Mouse (Mus musculus) embryonic facial prominence, embryonic 11.5 days (tissue): ENCODE data around the gene Cdc34. TPM values are rescaled to one million over a fixed set of nuclear protein-coding genes. Genes with fewer than 3 reads are reported as not detected.
A peak's percentile ranks its signal among the peaks of the same experiment; 100 is the strongest.

ENCODE experiments used
- ATAC-seq: fragments of 200-750 bp; cut with Nextera tagmentation; replicated peaks from 2 replicates; pipeline ENCODE4 v1.8.0; 2017; ENCODE audit warnings: low read depth; ENCODE audit not compliant: insufficient number of reproducible peaks, low FRiP score, low TSS enrichment
- DNase-seq: peaks from one replicate; pipeline ENCODE4 v3.0.0-alpha.2; 2015; ENCODE audit warnings: low spot score
- H3K27ac ChIP-seq: fragments of 300-500 bp; sonication (generic); replicated peaks from 2 replicates; pipeline ENCODE4 v1.5.1; 2014; ENCODE audit warnings: mild to moderate bottlenecking, low read depth, low read length, control low read depth
- H3K27me3 ChIP-seq: fragments of 300-500 bp; sonication (generic); 2 replicates; pipeline ENCODE4 v1.6.1; 2014; ENCODE audit warnings: mild to moderate bottlenecking, low read length, moderate library complexity, mixed read lengths; ENCODE audit not compliant: control insufficient read depth, insufficient read depth
- H3K36me3 ChIP-seq: fragments of 300-500 bp; sonication (generic); replicated peaks from 2 replicates; pipeline ENCODE4 v1.6.1; 2014; ENCODE audit warnings: low read depth, mild to moderate bottlenecking, low read length, moderate library complexity, mixed read lengths; ENCODE audit not compliant: control insufficient read depth, insufficient read depth
- H3K4me1 ChIP-seq: fragments of 300-500 bp; sonication (generic); 2 replicates; pipeline ENCODE4 v1.6.1; 2014; ENCODE audit warnings: low read length, mixed read lengths; ENCODE audit not compliant: control insufficient read depth, insufficient read depth
- H3K4me2 ChIP-seq: fragments of 300-500 bp; sonication (generic); 2 replicates; pipeline ENCODE4 v1.6.1; 2014; ENCODE audit warnings: low read depth, mild to moderate bottlenecking, control low read depth, low read length, moderate library complexity
- H3K4me3 ChIP-seq: fragments of 300-500 bp; sonication (generic); 2 replicates; pipeline ENCODE4 v1.5.1; 2014; ENCODE audit warnings: low read depth, low read length, control low read depth
- H3K9ac ChIP-seq: fragments of 300-500 bp; sonication (generic); replicated peaks from 2 replicates; pipeline ENCODE4 v1.6.1; 2014; ENCODE audit warnings: mild to moderate bottlenecking, control low read depth, low read length
- H3K9me3 ChIP-seq: fragments of 300-500 bp; sonication (generic); replicated peaks from 2 replicates; pipeline ENCODE4 v1.6.1; 2016; ENCODE audit warnings: mild to moderate bottlenecking, low read length, inconsistent platforms, mixed read lengths; ENCODE audit not compliant: control insufficient read depth
- WGBS: fragments of 180-500 bp; shearing (Covaris S2); extraction: QIAGEN DNeasy Blood & Tissue Kit; methylation state at CpG from one replicate; pipeline ENCODE4 v1.1.7; 2014; 5-methylcytosine and 5-hydroxymethylcytosine counted together
- polyA plus RNA-seq: library from polyadenylated mRNA; unstranded; fragments of >200 nt; fragmentation: Nextera tagmentation; extraction: Ambion mirVana; gene quantifications from 2 replicates; pipeline ENCODE4 v1.2.1, GENCODE M21; 2014

Gene Cdc34
- polyA plus RNA-seq, 1 experiment from 2014 or later = 150 TPM

DNA sequence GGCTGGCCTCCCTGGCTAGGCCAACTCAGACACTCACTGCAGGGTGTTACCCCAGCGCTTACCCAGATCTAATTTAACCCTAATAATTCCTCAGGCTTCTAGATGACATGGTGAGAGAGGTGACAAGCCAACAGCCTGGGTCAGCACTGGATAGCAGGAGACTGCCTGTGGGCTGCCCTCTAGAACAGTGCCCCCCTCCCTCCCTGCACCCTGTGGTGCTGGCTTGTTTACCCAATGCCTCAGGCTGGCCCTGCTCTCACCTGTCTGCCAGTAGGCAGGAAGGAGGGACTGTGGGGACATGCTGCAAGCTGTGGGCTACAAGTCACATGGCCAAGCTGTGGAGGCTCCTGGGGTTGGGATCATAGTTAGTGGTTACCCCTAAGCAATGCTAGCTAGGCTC lies 25.2 kb downstream of the Cdc34 start:
- Histone ChIP-seq H3K4me2 (no peak overlapping the region), H3K27me3 (no peaks in the 10 kb centered on the region), H3K36me3 (peaks cover 8% of the 10 kb centered on the region), H3K4me3 (no peak overlapping the region), H3K4me1 (peaks cover 13% of the 10 kb centered on the region), H3K9ac (no peak overlapping the region), H3K27ac (no peak overlapping the region), H3K9me3 (no peaks in the 10 kb centered on the region)
- WGBS = 83% methylated on average over 1 of the region's 1 CpGs
- DNase-seq (no peak), ATAC-seq (no peak)

DNA sequence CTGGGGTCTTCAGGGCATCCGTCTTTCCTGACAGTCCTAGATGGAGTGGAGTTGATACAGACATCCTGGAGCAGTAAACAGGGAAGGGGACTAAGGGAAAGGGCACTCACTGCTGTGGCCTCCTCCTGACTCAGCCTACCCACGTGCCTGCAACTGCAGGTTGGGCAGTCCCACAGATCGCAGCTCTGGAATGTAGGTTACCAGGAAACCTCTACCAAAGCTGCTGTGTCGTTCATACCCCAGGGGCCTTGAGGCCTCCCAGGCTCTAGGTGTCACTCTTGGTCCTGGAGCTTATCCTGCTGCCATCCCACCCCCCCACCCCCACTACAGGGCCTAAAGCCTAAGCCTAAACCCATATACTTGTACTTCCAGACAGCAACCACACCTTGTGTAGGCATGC lies 25.8 kb downstream of the Cdc34 start:
- DNase-seq (no peak), ATAC-seq (no peak)
- no peak overlapping the region for H3K4me2 ChIP-seq
- whole genome bisulfite sequencing = 66% methylated on average over 4 of the region's 4 CpGs
- H3K9me3 ChIP-seq = no peaks in the 10 kb centered on the region
- H3K4me3 ChIP-seq = no peak overlapping the region
- H3K9ac ChIP-seq = no peak overlapping the region
- no peak overlapping the region for H3K27ac ChIP-seq
- peaks cover 8% of the 10 kb centered on the region for H3K36me3 ChIP-seq
- H3K27me3 ChIP-seq = no peaks in the 10 kb centered on the region
- H3K4me1 ChIP-seq = peaks cover 13% of the 10 kb centered on the region

DNA sequence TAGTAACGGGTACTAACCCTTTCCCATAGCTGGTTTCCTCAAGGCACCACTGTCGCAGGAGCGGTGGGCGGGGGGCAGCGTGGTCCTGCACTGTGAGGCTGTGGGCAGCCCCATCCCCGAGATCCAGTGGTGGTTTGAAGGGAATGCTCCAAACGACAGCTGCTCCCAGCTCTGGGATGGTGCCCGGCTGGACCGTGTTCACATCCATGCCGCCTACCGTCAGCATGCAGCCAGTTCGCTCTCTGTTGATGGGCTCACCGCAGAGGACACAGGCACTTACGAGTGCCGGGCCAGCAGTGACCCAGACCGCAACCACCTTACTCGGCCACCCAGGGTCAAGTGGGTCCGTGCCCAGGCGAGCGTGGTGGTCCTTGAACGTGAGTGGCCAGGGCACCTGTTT lies 26.7 kb downstream of the Cdc34 start:
- 94% methylated on average over 21 of the region's 21 CpGs for WGBS
- H3K9me3 ChIP-seq = no peaks in the 10 kb centered on the region
- ATAC-seq = no peak
- H3K4me2 ChIP-seq = no peak overlapping the region
- H3K4me1 ChIP-seq = peaks cover 13% of the 10 kb centered on the region
- DNase-seq = no peak
- H3K27ac ChIP-seq = no peak overlapping the region
- no peak overlapping the region for H3K9ac ChIP-seq
- H3K4me3 ChIP-seq = no peak overlapping the region
- H3K36me3 ChIP-seq = peaks cover 8% of the 10 kb centered on the region
- H3K27me3 ChIP-seq = no peaks in the 10 kb centered on the region

DNA sequence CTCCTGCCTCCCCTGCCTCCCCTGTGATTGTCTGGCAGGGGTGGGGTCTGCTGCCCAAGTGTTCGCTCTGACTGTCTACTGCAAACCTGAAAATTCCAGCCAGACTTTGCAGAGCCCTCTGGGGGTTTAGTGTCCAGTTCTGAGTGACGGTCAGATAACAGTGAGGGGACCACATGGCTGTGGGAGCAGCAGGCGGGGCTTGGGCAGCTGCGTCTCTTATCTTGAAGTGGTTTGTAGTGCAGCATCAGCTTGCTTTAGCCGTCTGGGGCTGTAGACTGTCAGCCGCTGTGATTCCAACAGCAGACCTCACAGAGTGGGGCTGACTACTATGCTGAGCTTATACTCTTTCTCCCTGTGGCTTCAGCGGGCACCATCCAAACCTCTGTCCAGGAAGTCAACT lies 27.3 kb downstream of the Cdc34 start:
- Histone ChIP-seq H3K4me3 (no peak overlapping the region), H3K9ac (no peak overlapping the region)
- no peak for ATAC-seq

DNA sequence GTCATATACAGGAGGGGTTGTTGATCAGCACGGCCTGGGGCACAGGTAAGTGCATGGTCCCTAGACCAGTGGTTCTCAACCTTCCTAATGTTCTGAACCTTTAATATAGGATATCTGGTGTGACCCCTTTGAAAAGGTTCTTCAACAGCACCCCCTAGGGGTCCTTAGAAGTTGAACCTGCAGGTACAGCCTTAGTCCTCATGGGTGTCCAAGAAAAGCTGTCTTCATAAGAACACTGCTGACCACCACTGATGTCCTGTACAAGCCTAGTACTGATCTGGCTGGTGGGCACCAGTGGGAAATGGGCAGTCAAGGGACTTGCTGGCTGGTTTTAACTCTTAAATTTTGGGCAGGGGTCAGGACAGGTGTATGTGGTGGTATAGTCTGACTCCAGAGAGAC lies 30.0 kb downstream of the Cdc34 start:
- DNase-seq (peak; percentile 33), ATAC-seq (no peak)
- WGBS = 86% methylated on average over 1 of the region's 1 CpGs
- Histone ChIP-seq H3K36me3 (peaks cover 8% of the 10 kb centered on the region), H3K9ac (no peak overlapping the region), H3K27me3 (peaks cover 20% of the 10 kb centered on the region), H3K9me3 (no peaks in the 10 kb centered on the region), H3K4me3 (no peak overlapping the region), H3K27ac (no peak overlapping the region), H3K4me1 (peaks cover 4% of the 10 kb centered on the region; the same call in 1 of the 2 replicates), H3K4me2 (no peak overlapping the region)

More for the DNA sequence above, 27.3 kb downstream of the Cdc34 start:
- 78% methylated on average over 7 of the region's 7 CpGs for WGBS
- Histone ChIP-seq H3K27me3 (no peaks in the 10 kb centered on the region), H3K9me3 (no peaks in the 10 kb centered on the region), H3K27ac (no peak overlapping the region), H3K36me3 (peaks cover 8% of the 10 kb centered on the region), H3K4me1 (peaks cover 13% of the 10 kb centered on the region), H3K4me2 (no peak overlapping the region)
- no peak for DNase-seq

DNA sequence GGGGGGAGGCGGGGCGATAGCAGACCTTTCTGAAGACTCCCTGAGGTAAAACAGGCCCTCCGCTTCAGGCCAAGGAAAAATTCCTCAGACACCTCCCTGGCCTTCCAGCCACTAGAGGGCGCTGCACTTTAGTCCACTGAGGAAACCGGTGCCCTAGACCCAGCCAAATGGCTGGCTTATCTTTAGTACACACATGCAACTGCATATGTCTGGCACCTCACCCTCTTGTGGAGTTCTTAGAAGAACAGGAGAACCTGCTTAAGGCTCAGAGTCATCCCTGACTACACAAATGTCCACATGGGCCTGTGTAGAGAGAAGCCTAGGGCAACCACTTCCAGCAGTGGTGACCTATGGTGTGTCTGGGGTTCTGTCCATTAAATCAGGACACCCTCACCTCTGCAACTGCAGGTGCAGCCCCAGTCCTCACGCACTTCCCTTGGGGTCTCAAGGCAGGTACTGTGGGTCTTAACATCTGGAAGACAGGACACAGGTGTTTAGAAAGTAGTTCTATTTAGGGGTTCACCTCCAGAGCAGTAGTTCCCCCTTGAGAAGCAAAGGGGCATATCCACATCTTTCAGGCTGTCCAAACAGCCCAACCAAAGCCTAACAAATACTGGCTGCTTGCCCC lies 30.6 kb downstream of the Cdc34 start:
- peaks cover 4% of the 10 kb centered on the region; the same call in 1 of the 2 replicates for H3K4me1 ChIP-seq
- no peak overlapping the region for H3K27ac ChIP-seq
- no peaks in the 10 kb centered on the region for H3K9me3 ChIP-seq
- H3K4me3 ChIP-seq = no peak overlapping the region
- peaks cover 25% of the 10 kb centered on the region for H3K27me3 ChIP-seq
- WGBS = 20% methylated on average over 4 of the region's 6 CpGs
- H3K4me2 ChIP-seq = no peak overlapping the region
- H3K36me3 ChIP-seq = peaks cover 8% of the 10 kb centered on the region
- no peak overlapping the region for H3K9ac ChIP-seq
- DNase-seq (peak; percentile 87), ATAC-seq (peak; percentile 7; the same call in 1 of the 2 replicates)

DNA sequence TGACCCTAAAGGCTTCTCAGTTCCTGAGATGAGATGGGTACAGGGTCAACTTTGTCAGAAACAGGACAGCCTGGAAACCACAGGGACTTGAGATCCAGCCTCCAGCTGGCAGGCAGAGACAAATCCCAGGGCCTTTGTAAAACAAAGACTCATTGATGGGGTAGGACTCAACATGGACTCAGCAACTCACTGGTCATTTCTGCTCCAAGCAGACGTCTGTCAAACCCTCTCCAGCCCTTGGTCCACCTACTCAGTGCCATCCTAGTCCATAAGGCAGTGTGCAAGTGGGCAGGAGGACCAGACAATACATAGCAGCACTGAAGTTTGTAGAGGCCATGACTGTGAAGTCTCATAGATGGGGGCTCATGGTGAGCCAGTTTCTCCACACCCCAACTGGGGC lies 31.2 kb downstream of the Cdc34 start:
- Histone ChIP-seq H3K4me1 (peaks cover 4% of the 10 kb centered on the region; the same call in 1 of the 2 replicates), H3K27ac (no peak overlapping the region), H3K4me3 (no peak overlapping the region), H3K4me2 (no peak overlapping the region), H3K27me3 (peaks cover 29% of the 10 kb centered on the region), H3K36me3 (peaks cover 8% of the 10 kb centered on the region), H3K9me3 (no peaks in the 10 kb centered on the region), H3K9ac (no peak overlapping the region)
- WGBS = 36% methylated on average over 1 of the region's 1 CpGs
- ATAC-seq (no peak), DNase-seq (no peak)

DNA sequence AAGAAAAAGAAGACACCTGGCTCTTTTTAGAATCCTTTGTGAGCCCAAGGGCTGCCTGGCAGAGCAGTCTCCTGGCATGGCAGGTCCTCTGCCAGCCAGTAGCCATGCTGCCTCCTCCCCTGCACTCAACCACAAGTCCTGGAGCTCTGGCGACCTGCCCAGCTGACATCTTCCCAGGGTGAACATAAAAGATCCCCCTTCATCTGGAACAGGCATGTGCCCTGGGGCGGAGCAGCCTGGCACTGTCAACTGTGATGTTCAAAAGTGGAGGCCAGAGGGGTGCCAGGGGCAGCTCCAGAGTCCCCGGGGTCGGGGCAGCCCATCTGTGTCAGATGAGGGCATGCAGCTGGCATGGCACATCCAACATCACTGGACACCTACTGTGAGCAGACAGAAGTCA lies 33.0 kb downstream of the Cdc34 start:
- Histone ChIP-seq H3K36me3 (no peaks in the 10 kb centered on the region; the same call in none of the 2 replicates), H3K9me3 (no peaks in the 10 kb centered on the region), H3K4me3 (no peak overlapping the region), H3K9ac (no peak overlapping the region), H3K27me3 (peaks cover 29% of the 10 kb centered on the region), H3K4me2 (no peak overlapping the region), H3K4me1 (peaks cover 4% of the 10 kb centered on the region; the same call in 1 of the 2 replicates), H3K27ac (no peak overlapping the region)
- WGBS = 64% methylated on average over 4 of the region's 4 CpGs
- DNase-seq (no peak), ATAC-seq (no peak)
